ENCODE assay signal across 8 mouse cellular contexts in the genomic region with DNA sequence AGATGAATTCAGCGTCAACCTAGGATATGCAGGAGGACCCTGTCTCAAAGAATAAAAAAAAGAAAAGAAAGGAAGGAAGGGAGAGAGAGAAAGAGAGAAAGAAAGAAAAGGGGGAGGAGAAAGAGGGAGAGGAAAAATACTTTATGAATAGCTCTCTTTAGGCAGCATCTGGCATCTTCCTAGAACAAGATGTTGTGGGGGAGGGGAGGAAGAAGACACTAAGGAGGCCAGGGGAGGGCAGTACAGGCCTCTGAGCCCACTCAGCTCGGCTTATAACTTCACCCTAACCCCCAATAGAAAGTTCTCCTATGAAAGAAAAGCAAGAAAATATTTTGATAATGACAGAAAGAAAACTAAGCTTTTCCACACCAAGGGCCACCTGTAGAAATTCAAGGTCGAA. TPM values are rescaled to one million over a fixed set of nuclear protein-coding genes. Genes with fewer than 3 reads are reported as not detected.
DNase-seq lines count a peak whose midpoint lies in the region; ATAC-seq and TF ChIP-seq lines count a peak whose summit lies in the region.

No protein-coding gene starts in this region.

- peaks cover 53% of the 10 kb centered on the region for H3K79me2 ChIP-seq in CH12.LX (replicated peaks; ENCODE audit: control insufficient read depth, extremely low read depth, insufficient read depth, poor library complexity, severe bottlenecking)

- H3K4me2 ChIP-seq in heart, embryonic 15.5 days = peak overlapping the region; percentile 10; the same call in 1 of the 2 replicates
- peak overlapping the region; percentile 67 for H3K4me2 ChIP-seq in CH12.LX (ENCODE audit: insufficient read depth, low read depth, poor library complexity, severe bottlenecking)
- peak overlapping the region; percentile 38; the same call in 1 of the 2 replicates for H3K4me2 ChIP-seq in liver, embryonic 15.5 days

- TF ChIP-seq CTCF in CH12.LX (conservative IDR thresholded peaks at IDR 0.05 in 1 of 2, IDR thresholded peaks at IDR 0.05 in 1 of 2; ENCODE audit: low read depth in 2 of 2, low read length in 2 of 2) = peak in 1 of 2 experiments; percentile 45; a peak in 2 of 4 replicates
- TF ChIP-seq CTCF in embryonic fibroblast, embryonic 13.5 days (IDR thresholded peaks at IDR 0.05; ENCODE audit: borderline replicate concordance, insufficient read depth, low read length) = no peak

- H3K9me3 ChIP-seq in heart, embryonic 15.5 days (replicated peaks) = no peaks in the 10 kb centered on the region
- H3K9me3 ChIP-seq in CH12.LX (replicated peaks; ENCODE audit: low read length) = no peaks in the 10 kb centered on the region
- no peaks in the 10 kb centered on the region for H3K9me3 ChIP-seq in liver, embryonic 15.5 days (replicated peaks)

- 69% methylated on average over 3 of the region's 3 CpGs for WGBS in heart, embryonic 15.5 days
- 45% methylated on average over 3 of the region's 3 CpGs for WGBS in liver, embryonic 15.5 days (ENCODE audit: insufficient replicate concordance)

- no peak overlapping the region for H3K4me3 ChIP-seq in heart, embryonic 15.5 days
- H3K4me3 ChIP-seq in CH12.LX (replicated peaks in 1 of 3; ENCODE audit: low read depth in 2 of 3, low read length in 2 of 3, poor library complexity in 1 of 3) = no peak overlapping the region
- H3K4me3 ChIP-seq in embryonic fibroblast, embryonic 13.5 days (ENCODE audit: insufficient read depth, low read length) = no peak overlapping the region
- H3K4me3 ChIP-seq in liver, embryonic 15.5 days (replicated peaks) = no peak overlapping the region

- H3K9ac ChIP-seq in heart, embryonic 15.5 days = no peak overlapping the region
- H3K9ac ChIP-seq in CH12.LX (ENCODE audit: insufficient read depth, low read depth) = peak overlapping the region; percentile 25; the same call in 1 of the 2 replicates
- no peak overlapping the region for H3K9ac ChIP-seq in liver, embryonic 15.5 days

- TF ChIP-seq POLR2A in CH12.LX (IDR thresholded peaks at IDR 0.05; ENCODE audit: low read depth, low read length) = no peak
- no peak for TF ChIP-seq POLR2A in embryonic fibroblast, embryonic 13.5 days (IDR thresholded peaks at IDR 0.05; ENCODE audit: low read depth, low read length)

- dilution Hi-C loops in CH12.LX (cut with MboI; ENCODE audit: extremely low pct_ligation_motif_present, extremely low pct_unique_long_range_greater_than_20kb, low sequenced_read_pairs) = no loop called here

- peak overlapping the region; percentile 82 for H3K27ac ChIP-seq in heart, embryonic 15.5 days
- peak overlapping the region; percentile 47; the same call in 1 of the 2 replicates for H3K27ac ChIP-seq in CH12.LX (ENCODE audit: insufficient read depth, low read depth)
- peak overlapping the region; percentile 30; the same call in 1 of the 2 replicates for H3K27ac ChIP-seq in embryonic fibroblast, embryonic 13.5 days (ENCODE audit: insufficient read depth, low read length)
- peak overlapping the region; percentile 67; the same call in 1 of the 2 replicates for H3K27ac ChIP-seq in liver, embryonic 15.5 days (replicated peaks)

- peaks cover 78% of the 10 kb centered on the region for H3K4me1 ChIP-seq in heart, embryonic 15.5 days (replicated peaks)
- H3K4me1 ChIP-seq in CH12.LX (ENCODE audit: control insufficient read depth in 1 of 2, insufficient read depth in 2 of 2) = peaks cover 39 to 85% of the 10 kb centered on the region in 2 experiments
- H3K4me1 ChIP-seq in embryonic fibroblast, embryonic 13.5 days (ENCODE audit: control insufficient read depth, insufficient read depth, low read length) = peaks cover 33% of the 10 kb centered on the region
- peaks cover 90% of the 10 kb centered on the region for H3K4me1 ChIP-seq in liver, embryonic 15.5 days (replicated peaks)

- no peak for ATAC-seq in heart, embryonic 15.5 days (replicated peaks; ENCODE audit: insufficient number of reproducible peaks, insufficient read depth, low FRiP score, low read depth)
- ATAC-seq in liver, embryonic 15.5 days (ENCODE audit: insufficient read depth) = no peak
- no peak for ATAC-seq in erythroid progenitor cell, adult 5-6 weeks (replicated peaks; ENCODE audit: low FRiP score, poor library complexity, severe bottlenecking)

- H3K36me3 ChIP-seq in heart, embryonic 15.5 days = no peaks in the 10 kb centered on the region
- H3K36me3 ChIP-seq in CH12.LX (replicated peaks in 1 of 2; ENCODE audit: control insufficient read depth in 1 of 2, insufficient read depth in 1 of 2, low read length in 1 of 2) = peaks cover 0 to 2% of the 10 kb centered on the region in 2 experiments
- no peaks in the 10 kb centered on the region for H3K36me3 ChIP-seq in liver, embryonic 15.5 days (replicated peaks)

- in situ Hi-C loops in CH12.LX (cut with MboI; ENCODE audit: low pct_ligation_motif_present, low pct_unique_long_range_greater_than_20kb, low sequenced_read_pairs) = no loop called here

- DNase-seq in heart, adult 18-20 months = no peak
- DNase-seq in CH12.LX (ENCODE audit: extremely low read depth) = no peak
- DNase-seq in adrenal gland, postnatal 14 days = no peak
- no peak for DNase-seq in ovary, postnatal 36 days (ENCODE audit: low spot score)

- TF ChIP-seq RAD21 in CH12.LX (IDR thresholded peaks at IDR 0.05; ENCODE audit: low read depth, low read length) = peak; percentile 25

- H3K27me3 ChIP-seq in heart, embryonic 15.5 days = no peaks in the 10 kb centered on the region
- H3K27me3 ChIP-seq in CH12.LX (replicated peaks) = no peaks in the 10 kb centered on the region
- H3K27me3 ChIP-seq in liver, embryonic 15.5 days = no peaks in the 10 kb centered on the region

- TF ChIP-seq EP300 in CH12.LX (IDR thresholded peaks at IDR 0.05; ENCODE audit: low read length) = no peak

TF ChIP-seq in CH12.LX, 34 proteins besides CTCF, POLR2A, EP300 and RAD21:
- TF ChIP-seq CHD2 (IDR thresholded peaks at IDR 0.05; ENCODE audit: low read length) (peak; percentile 80), POLR2AphosphoS2 (IDR thresholded peaks at IDR 0.05; ENCODE audit: low read depth, low read length) (no peak), IRF4 (IDR thresholded peaks at IDR 0.05; ENCODE audit: low read depth, low read length) (no peak), HCFC1 (IDR thresholded peaks at IDR 0.05; ENCODE audit: low read depth, low read length) (no peak), ZNF384 (IDR thresholded peaks at IDR 0.05; ENCODE audit: low read depth, low read length) (no peak), SMC3 (IDR thresholded peaks at IDR 0.05; ENCODE audit: low read depth, low read length) (peak; percentile 37)

RNA-seq across cellular contexts. Expression of gene Tspan14, which starts 9.0 kb away (rescaled TPM):
- 32.7 and 50.9 TPM in 2 replicates for polyA plus RNA-seq in heart, embryonic 15.5 days (2015; fragmentation: Nextera tagmentation; extraction: Ambion mirVana)
- 10 to 100 TPM; 13.8 to 18.2 TPM for total RNA-seq in heart, adult 18-20 months (2021)
- total RNA-seq in CH12.LX (2012; rRNA removed) (14.9 and 16.1 TPM in 2 replicates), CH12.LX (2014; rRNA removed) (10.6 and 11.6 TPM in 2 replicates)
- polyA plus RNA-seq in CH12.LX (2012; ENCODE audit: insufficient read length, low read depth) = 17.8 and 19.1 TPM in 2 replicates
- 17.7 and 22.0 TPM in 2 replicates for polyA plus RNA-seq in embryonic fibroblast, embryonic 13.5 days (2011; ENCODE audit: insufficient read length, low read depth, missing spikeins)
- polyA plus RNA-seq in liver, embryonic 15.5 days (2015; fragmentation: Nextera tagmentation; extraction: Ambion mirVana) = 28.8 and 34.6 TPM in 2 replicates
- 43.8 and 47.6 TPM in 2 replicates for total RNA-seq in adrenal gland, postnatal 14 days (2021)
- total RNA-seq in erythroid progenitor cell, adult 5-6 weeks (2015; ENCODE audit: low replicate concordance) = 8.8 and 13.3 TPM in 2 replicates
- 4.4 and 7.9 TPM in 2 replicates for total RNA-seq in erythroid progenitor cell, adult 5-6 weeks (2017; ENCODE audit: low replicate concordance)

RNA-seq across cellular contexts. Expression of gene Fam213a, which starts 56.0 kb away (rescaled TPM):
- polyA plus RNA-seq in heart, embryonic 15.5 days (2015; fragmentation: Nextera tagmentation; extraction: Ambion mirVana) = 42.9 and 44.8 TPM in 2 replicates
- 10 to 100 TPM; 33.8 to 46.0 TPM for total RNA-seq in heart, adult 18-20 months (2021)
- total RNA-seq in CH12.LX (2012; rRNA removed) (15.6 and 17.1 TPM in 2 replicates), CH12.LX (2014; rRNA removed) (11.6 and 12.0 TPM in 2 replicates)
- 12.3 and 14.1 TPM in 2 replicates for polyA plus RNA-seq in CH12.LX (2012; ENCODE audit: insufficient read length, low read depth)
- polyA plus RNA-seq in embryonic fibroblast, embryonic 13.5 days (2011; ENCODE audit: insufficient read length, low read depth, missing spikeins) = 8.7 and 11.3 TPM in 2 replicates
- 69.5 and 77.2 TPM in 2 replicates for polyA plus RNA-seq in liver, embryonic 15.5 days (2015; fragmentation: Nextera tagmentation; extraction: Ambion mirVana)
- total RNA-seq in adrenal gland, postnatal 14 days (2021) = 179 and 192 TPM in 2 replicates
- 162 and 195 TPM in 2 replicates for total RNA-seq in erythroid progenitor cell, adult 5-6 weeks (2015; ENCODE audit: low replicate concordance)
- total RNA-seq in erythroid progenitor cell, adult 5-6 weeks (2017; ENCODE audit: low replicate concordance) = 261 and 301 TPM in 2 replicates

Comparison
In these comparisons a context has a peak if more than half of its experiments do, and no peak if none do; other contexts are left out.
1. H3K27ac ChIP-seq: peak in every context shown above with its lines; median percentile 82 in heart, embryonic 15.5 days; 67 in liver, embryonic 15.5 days; 47 in CH12.LX; 30 in embryonic fibroblast, embryonic 13.5 days.
2. H3K4me2 ChIP-seq: peak in every context shown above with its lines; median percentile 67 in CH12.LX; 38 in liver, embryonic 15.5 days; 10 in heart, embryonic 15.5 days.